In the genomic region with DNA sequence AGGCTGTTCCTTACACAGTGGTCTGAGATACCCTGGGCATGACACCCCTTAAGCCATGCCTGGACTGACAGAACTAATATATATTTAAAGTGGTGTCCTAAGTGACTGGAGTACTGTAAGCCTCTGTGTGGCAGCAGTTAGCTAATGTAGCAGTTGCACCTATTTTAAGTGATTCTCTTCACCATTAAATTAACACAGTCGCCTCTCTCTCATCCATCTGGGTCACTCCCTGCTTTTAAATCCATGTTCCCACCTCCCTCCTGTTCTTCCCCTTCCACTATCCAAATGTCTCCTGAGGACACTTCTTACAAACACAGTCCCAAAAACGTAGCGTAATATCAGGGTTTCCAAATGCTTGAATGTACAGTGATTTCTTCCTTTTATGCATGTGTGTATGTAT, we compare ENCODE assay signal across 15 mouse cellular contexts.
"Had no signal": no experiment of that assay in that cellular context is flagged by ENCODE, and none has a peak within 500 bp of the region (broad histone marks: within the 10 kb centered on the region; RNA-seq: fewer than 3 reads in every experiment).

No protein-coding gene starts in this region.

- H3K27ac ChIP-seq: neural tube, embryonic 15.5 days; stomach, embryonic 15.5 days; stomach, postnatal 0 days had no signal

- H3K4me3 ChIP-seq: neural tube, embryonic 15.5 days; stomach, embryonic 15.5 days had no signal

- DNase-seq: retina, postnatal 1 day; right cerebral cortex, adult 18-20 months; right cerebral cortex, postnatal 14 days; right cerebral cortex, postnatal 25 days; right cerebral cortex, postnatal 4 days; spleen, adult 18-20 months; thymus, adult 18-20 months; thymus, adult 2 months; thymus, postnatal 14 days; thymus, postnatal 25 days; thymus, postnatal 36 days; thymus, postnatal 4 days had no signal
